Mouse (Mus musculus): Measurements from ENCODE around the gene Rgp1. TPM values are rescaled to one million over a fixed set of nuclear protein-coding genes. Genes with fewer than 3 reads are reported as not detected.
A peak's percentile ranks its signal among the peaks of the same experiment; 100 is the strongest.
"Not testable (repeated sequence)": the region's sequence is repeated elsewhere in the genome, so short reads cannot be mapped to it uniquely, and the experiment has no call there.

The Rgp1 gene
- total RNA-seq, 2 experiments from 2014 or later = 44.5 to 55.8 TPM

DNA sequence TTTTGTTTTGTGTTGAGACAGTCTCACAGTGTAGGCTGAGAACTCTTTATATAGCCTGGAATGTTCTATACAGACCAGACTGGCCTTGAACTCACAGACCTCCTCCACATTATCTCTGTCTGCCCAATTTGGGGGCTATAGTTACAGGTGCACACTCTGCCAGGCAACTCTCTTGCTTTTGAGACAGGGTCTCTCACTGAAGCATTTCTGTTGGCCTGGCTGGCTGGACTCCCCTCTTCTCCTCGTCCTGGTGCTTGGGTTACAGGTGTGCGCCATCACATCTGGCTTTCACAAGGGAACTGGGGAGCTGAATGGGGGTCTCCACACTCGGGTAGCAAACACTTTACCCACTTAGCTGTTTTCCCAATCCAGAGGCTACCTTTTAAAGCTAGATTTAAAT, 13.4 kb downstream of the Rgp1 start:
- DNase-seq (ENCODE audit: low spot score in 2 of 2) = no peak

GRCm38 (mm10) chr4:43593453-43593852, 14.9 kb downstream of the Rgp1 start:
- no peak for DNase-seq (ENCODE audit: low spot score in 2 of 2)

DNA sequence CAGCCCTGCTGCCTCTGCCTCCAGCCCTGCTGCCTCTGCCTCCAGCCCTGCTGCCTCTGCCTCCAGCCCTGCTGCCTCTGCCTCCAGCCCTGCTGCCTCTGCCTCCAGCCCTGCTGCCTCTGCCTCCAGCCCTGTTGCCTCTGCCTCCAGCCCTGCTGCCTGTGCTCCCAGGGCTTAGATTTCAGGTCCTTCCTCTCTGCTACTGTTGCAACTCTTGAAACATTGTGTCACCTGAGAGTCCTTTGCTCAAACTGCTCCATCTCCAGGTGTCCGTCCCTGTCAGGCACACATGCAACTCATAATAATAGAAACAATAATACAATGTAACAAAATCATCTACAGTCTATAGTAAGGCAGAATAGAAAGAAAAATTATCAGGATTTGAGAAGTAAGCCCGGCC, 18.1 kb downstream of the Rgp1 start:
- DNase-seq (ENCODE audit: low spot score in 2 of 2) = not testable (repeated sequence)

DNA sequence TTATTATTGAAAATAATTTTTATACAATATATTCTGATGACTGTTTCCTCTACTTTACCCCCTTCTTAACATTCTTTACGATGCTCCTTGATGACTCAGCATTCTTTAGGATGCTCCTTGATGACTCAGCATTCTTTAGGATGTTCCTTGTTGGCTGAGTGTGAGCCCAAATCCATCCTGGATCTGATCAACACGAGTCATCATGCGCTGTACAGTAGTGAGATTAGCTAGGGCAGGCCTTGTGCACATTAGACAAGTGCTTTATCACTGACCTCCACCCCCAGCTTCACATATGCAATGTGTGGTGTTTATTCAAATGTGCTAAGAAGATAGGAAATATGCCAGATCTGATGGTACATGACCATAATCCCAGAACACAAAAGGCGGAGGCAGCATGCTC, 19.7 kb downstream of the Rgp1 start:
- no peak for DNase-seq (ENCODE audit: low spot score in 2 of 2)

- DNase-seq (ENCODE audit: low spot score in 2 of 2) = no peak
Measured at GRCm38 (mm10) chr4:43598650-43599380, 20.3 kb downstream of the Rgp1 start.

DNA sequence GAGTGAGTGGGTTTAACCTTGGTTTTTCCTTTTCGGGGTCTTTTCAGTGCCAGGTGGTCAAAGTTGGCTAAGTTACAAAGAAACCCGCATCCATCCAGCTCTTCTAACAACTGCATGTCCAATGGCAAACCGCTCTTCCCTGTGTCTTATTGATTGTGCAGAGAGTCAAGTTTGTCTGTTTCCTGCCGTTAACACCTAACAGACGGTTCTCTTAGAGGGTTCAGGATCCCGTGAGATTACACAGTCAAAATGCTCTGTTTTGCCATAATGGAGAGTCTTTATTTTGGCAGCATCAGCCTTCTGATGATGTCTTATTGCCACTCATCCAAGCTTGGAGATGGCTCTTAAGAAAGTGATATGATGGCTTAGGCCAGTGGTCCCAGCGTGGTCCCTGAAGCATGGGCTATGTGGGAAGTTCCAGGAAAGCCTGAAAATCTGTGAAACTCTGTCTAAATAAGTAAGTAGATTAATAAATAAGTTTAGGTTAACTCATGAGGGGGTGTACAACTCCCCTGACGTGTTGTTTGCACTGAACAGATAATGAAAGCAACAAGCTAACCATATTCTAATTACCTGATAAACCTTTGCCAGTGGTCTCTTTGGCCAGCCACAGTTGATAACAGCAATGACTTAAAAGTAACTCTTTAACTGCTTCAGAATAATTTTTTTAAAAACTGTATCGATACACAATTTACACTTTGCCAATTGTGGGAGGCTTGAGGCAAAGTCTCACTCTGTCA, 21.9 kb downstream of the Rgp1 start:
- no peak for DNase-seq (ENCODE audit: low spot score in 2 of 2)

- no peak for DNase-seq (ENCODE audit: low spot score in 2 of 2)
Measured at GRCm38 (mm10) chr4:43604099-43604498, 25.6 kb downstream of the Rgp1 start.

GRCm38 (mm10) chr4:43604751-43605685, 26.5 kb downstream of the Rgp1 start:
- no peak for DNase-seq (ENCODE audit: low spot score in 2 of 2)

GRCm38 (mm10) chr4:43612534-43612933, 34.0 kb downstream of the Rgp1 start:
- no peak for DNase-seq (ENCODE audit: low spot score in 2 of 2)

GRCm38 (mm10) chr4:43613060-43613730, 34.7 kb downstream of the Rgp1 start:
- DNase-seq (ENCODE audit: low spot score in 2 of 2) = no peak

DNA sequence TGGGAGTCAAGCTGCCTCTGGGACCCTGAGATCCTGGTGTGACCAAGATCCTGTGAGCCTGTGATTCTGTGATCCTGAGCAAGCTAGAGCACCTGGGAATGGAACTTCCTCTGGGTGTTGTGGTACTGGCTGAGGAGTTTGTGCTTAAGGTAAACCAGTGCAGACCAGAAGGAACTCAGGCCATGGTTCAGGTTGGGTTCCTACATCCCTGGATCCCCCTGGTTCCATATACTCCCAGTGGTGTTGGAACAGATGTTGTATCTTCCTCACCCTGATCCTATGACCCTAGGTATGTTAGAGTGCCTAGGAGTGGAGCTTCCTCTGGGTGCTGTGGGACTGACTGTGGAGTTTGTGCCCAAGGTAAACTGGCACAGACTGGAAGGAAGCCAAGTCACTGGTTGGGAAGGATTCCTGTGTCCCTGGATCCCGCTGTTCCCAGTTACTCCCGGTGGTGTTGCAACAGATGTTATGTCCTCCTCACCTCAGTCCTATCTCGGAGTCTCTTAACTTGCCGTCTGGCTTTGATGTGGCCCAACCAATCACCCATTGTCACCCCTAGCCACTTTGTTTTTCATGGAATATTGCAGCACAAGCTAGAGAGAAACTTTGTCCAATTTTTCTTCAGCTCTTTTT, 41.7 kb downstream of the Rgp1 start:
- DNase-seq (ENCODE audit: low spot score in 2 of 2) = no peak

GRCm38 (mm10) chr4:43629106-43629817, 50.7 kb downstream of the Rgp1 start:
- no peak for DNase-seq (ENCODE audit: low spot score in 2 of 2)

DNA sequence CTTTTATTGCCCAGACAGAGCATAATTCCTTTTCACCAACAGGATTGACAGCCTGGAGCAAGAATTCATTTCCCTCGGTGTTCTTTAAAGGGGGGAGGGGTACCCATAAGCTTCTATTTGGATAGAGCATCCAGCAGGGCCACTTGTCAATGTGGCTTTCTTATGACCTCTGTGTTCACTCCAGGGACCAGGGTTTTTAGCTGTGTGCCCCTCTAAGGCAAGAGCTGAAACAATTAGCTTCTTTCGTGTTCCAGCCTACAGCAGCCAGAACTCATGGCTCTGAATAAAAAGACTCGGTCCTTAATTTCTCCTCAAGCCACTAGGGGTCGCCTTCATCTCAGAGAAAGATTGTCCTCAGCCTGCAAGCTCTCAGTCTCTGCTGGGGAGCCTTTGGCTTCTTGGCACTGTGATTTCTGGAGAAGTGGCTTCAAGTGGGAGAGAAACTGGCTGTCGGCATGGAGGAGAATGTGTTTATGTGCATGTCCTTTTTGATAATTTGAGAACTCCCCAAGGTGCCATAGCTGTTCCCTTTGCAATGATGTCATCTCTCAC, 51.6 kb downstream of the Rgp1 start:
- peak; percentile 86 to 92 for DNase-seq (ENCODE audit: low spot score in 2 of 2)

- DNase-seq (ENCODE audit: low spot score in 2 of 2) = peak in 1 of 2 experiments; percentile 33
Measured at GRCm38 (mm10) chr4:43630671-43631045, 52.1 kb downstream of the Rgp1 start.

DNA sequence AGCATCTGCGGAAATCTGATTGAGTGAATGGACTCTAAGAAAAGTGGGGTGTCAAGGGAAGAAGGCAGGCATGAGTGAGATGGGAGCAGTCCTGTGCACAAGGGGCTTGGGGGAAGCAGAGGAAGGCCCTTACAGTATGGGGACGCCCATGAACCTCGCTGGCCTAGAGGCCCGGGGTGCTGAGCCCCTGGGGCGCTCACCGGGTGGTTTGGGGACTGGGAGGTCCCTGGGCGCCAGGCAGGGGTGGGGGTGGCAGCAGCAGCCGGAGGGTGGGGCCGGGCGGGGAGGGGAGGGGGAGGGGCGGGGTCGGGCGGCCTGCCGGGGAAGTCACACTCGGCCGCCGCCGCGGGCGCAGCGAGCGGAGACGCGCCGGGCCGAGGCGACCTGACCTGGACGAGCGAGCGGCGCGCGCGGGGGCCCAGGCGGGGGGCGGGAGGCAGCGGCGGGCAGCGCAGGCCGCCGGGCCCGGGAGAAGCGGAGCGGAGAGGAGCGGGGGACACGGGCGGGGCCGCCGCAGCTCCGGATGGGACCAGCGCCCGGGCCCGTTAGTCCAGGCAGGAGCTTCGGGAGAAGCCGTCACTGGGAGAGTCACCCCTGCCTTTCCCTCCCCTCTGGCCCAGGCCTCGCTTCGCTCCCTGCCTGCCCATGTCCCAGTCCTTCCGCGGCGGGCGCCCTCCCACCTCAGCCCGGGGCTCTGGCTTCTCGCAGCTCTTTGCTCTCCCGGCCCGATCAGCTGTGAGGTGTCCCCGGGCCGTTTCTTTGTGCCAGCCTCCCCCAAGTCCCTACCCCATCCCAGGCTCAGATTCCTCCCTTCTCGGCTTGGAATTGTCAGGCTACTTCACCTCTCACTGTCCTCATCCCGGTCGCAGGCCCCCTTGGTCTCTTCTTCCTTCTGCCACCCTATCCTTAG, 52.8 kb downstream of the Rgp1 start, which contains the start of gene Npr2:
Npr2 (plus strand) TSS at position 890 of the 910 bp plus-strand sequence.
- DNase-seq (ENCODE audit: low spot score in 2 of 2) = peak in 1 of 2 experiments; percentile 53

DNA sequence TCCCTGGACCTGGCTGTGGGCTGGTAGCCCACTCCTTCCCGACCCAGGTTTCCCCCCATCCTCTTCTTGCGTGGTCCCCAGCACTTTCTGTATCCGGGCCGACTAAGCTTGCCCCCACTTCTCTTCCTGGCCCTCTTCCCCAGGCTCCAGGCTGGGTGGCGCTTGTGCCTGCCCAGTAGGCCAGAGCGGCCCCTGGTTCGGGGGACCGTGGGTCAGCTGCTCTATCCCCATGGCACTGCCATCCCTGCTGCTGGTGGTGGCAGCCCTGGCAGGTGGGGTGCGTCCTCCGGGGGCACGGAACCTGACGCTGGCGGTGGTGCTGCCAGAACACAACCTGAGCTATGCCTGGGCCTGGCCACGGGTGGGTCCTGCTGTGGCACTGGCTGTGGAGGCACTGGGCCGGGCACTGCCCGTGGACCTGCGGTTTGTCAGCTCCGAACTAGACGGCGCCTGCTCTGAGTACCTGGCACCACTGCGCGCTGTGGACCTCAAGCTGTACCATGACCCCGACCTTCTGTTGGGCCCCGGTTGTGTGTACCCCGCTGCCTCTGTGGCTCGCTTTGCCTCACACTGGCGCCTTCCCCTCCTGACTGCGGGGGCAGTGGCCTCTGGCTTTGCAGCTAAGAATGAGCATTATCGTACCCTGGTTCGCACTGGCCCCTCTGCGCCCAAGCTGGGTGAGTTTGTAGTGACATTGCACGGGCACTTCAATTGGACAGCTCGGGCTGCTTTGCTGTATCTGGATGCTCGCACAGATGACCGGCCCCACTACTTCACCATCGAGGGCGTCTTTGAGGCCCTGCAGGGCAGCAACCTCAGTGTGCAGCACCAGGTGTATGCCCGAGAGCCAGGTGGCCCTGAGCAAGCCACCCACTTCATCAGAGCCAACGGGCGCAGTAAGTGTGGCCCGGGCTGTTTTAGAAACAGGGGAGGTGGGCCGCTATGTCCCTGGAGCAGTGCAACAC, 53.7 kb downstream of the Rgp1 start:
- DNase-seq (ENCODE audit: low spot score in 2 of 2) = peak in 1 of 2 experiments; percentile 41

DNA sequence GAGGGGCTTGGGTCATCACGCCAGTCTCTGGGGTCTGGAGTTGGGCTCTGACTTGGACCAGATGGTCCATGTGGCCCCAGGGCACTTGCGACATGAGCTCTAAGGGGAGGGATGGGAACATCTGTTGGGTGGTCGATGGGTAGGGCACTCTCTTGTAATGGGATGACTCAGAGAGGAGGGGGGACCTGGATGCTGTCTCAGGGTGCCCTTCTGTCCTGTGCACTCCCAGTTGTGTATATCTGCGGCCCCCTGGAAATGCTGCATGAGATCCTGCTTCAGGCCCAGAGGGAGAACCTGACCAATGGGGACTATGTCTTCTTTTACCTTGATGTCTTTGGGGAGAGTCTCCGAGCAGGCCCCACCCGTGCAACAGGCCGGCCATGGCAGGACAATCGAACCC, 54.8 kb downstream of the Rgp1 start:
- no peak for DNase-seq (ENCODE audit: low spot score in 2 of 2)
